Mouse (Mus musculus): ENCODE results near the gene Zscan2. TPM values are rescaled to one million over a fixed set of nuclear protein-coding genes. Genes with fewer than 3 reads are reported as not detected.

Gene Zscan2
- polyA plus RNA-seq, 1 experiment from 2014 or later, result 1.4 TPM

- Histone ChIP-seq H3K4me2 (ENCODE audit: low read depth, low read length) (no peak overlapping the region), H3K9ac (ENCODE audit: low read length) (no peak overlapping the region), H3K36me3 (ENCODE audit: control insufficient read depth, insufficient read depth) (peaks cover 27% of the 10 kb centered on the region), H3K4me1 (ENCODE audit: control insufficient read depth, insufficient read depth, low read length) (peaks cover 44% of the 10 kb centered on the region), H3K27ac (ENCODE audit: low read length) (peak overlapping the region; percentile 86), H3K4me3 (ENCODE audit: low read length) (no peak overlapping the region), H3K27me3 (ENCODE audit: control insufficient read depth, insufficient read depth, low read length) (no peaks in the 10 kb centered on the region), H3K9me3 (replicated peaks; ENCODE audit: control insufficient read depth, low read length) (no peaks in the 10 kb centered on the region)
- WGBS, result 44% methylated on average over 1 of the region's 1 CpGs
- no peak for ATAC-seq (replicated peaks; ENCODE audit: extremely low read depth, insufficient read depth, low FRiP score)
Observed at GRCm38 (mm10) chr7:80864151-80864550, 3.4 kb downstream of the Zscan2 start.

GRCm38 (mm10) chr7:80864831-80865230 lies 4.1 kb downstream of the Zscan2 start:
- H3K9ac ChIP-seq (ENCODE audit: low read length), result no peak overlapping the region
- H3K4me3 ChIP-seq (ENCODE audit: low read length), result peak overlapping the region; percentile 0; the same call in 1 of the 2 replicates
- peaks cover 28% of the 10 kb centered on the region for H3K36me3 ChIP-seq (ENCODE audit: control insufficient read depth, insufficient read depth)
- peak overlapping the region; percentile 86 for H3K27ac ChIP-seq (ENCODE audit: low read length)
- peak overlapping the region; percentile 29 for H3K4me2 ChIP-seq (ENCODE audit: low read depth, low read length)
- H3K9me3 ChIP-seq (replicated peaks; ENCODE audit: control insufficient read depth, low read length), result no peaks in the 10 kb centered on the region
- no peaks in the 10 kb centered on the region for H3K27me3 ChIP-seq (ENCODE audit: control insufficient read depth, insufficient read depth, low read length)
- WGBS, result 53% methylated on average over 8 of the region's 8 CpGs
- H3K4me1 ChIP-seq (ENCODE audit: control insufficient read depth, insufficient read depth, low read length), result peaks cover 43% of the 10 kb centered on the region
- ATAC-seq (replicated peaks; ENCODE audit: extremely low read depth, insufficient read depth, low FRiP score), result peak; percentile 34; the same call in 1 of the 2 replicates

- Histone ChIP-seq H3K4me2 (ENCODE audit: low read depth, low read length) (peak overlapping the region; percentile 29), H3K9ac (ENCODE audit: low read length) (0 out of 2 replicates have a peak overlapping the region, but pooled peaks have one; percentile 2), H3K4me1 (ENCODE audit: control insufficient read depth, insufficient read depth, low read length) (peaks cover 39% of the 10 kb centered on the region), H3K27ac (ENCODE audit: low read length) (peak overlapping the region; percentile 86), H3K36me3 (ENCODE audit: control insufficient read depth, insufficient read depth) (peaks cover 28% of the 10 kb centered on the region), H3K4me3 (ENCODE audit: low read length) (no peak overlapping the region), H3K27me3 (ENCODE audit: control insufficient read depth, insufficient read depth, low read length) (no peaks in the 10 kb centered on the region), H3K9me3 (replicated peaks; ENCODE audit: control insufficient read depth, low read length) (no peaks in the 10 kb centered on the region)
- WGBS, result 77% methylated on average over 7 of the region's 7 CpGs
- no peak for ATAC-seq (replicated peaks; ENCODE audit: extremely low read depth, insufficient read depth, low FRiP score)
Observed at GRCm38 (mm10) chr7:80865521-80865920, 4.8 kb downstream of the Zscan2 start.

- Histone ChIP-seq H3K9me3 (replicated peaks; ENCODE audit: control insufficient read depth, low read length) (no peaks in the 10 kb centered on the region), H3K9ac (ENCODE audit: low read length) (no peak overlapping the region)
- 62% methylated on average over 7 of the region's 7 CpGs for WGBS
Observed at GRCm38 (mm10) chr7:80866514-80867147, 5.9 kb downstream of the Zscan2 start.

GRCm38 (mm10) chr7:80868686-80869085 lies 8.0 kb downstream of the Zscan2 start:
- 69% methylated on average over 2 of the region's 2 CpGs for WGBS
- H3K4me2 ChIP-seq (ENCODE audit: low read depth, low read length), result no peak overlapping the region
- H3K9ac ChIP-seq (ENCODE audit: low read length), result no peak overlapping the region
- H3K27me3 ChIP-seq (ENCODE audit: control insufficient read depth, insufficient read depth, low read length), result no peaks in the 10 kb centered on the region
- ATAC-seq (replicated peaks; ENCODE audit: extremely low read depth, insufficient read depth, low FRiP score), result no peak
- H3K36me3 ChIP-seq (ENCODE audit: control insufficient read depth, insufficient read depth), result peaks cover 37% of the 10 kb centered on the region
- no peaks in the 10 kb centered on the region for H3K9me3 ChIP-seq (replicated peaks; ENCODE audit: control insufficient read depth, low read length)
- H3K27ac ChIP-seq (ENCODE audit: low read length), result no peak overlapping the region
- H3K4me1 ChIP-seq (ENCODE audit: control insufficient read depth, insufficient read depth, low read length), result peaks cover 20% of the 10 kb centered on the region
- no peak overlapping the region for H3K4me3 ChIP-seq (ENCODE audit: low read length)

More at GRCm38 (mm10) chr7:80866514-80867147, 5.9 kb downstream of the Zscan2 start:
- ATAC-seq (replicated peaks; ENCODE audit: extremely low read depth, insufficient read depth, low FRiP score), result no peak
- Histone ChIP-seq H3K4me2 (ENCODE audit: low read depth, low read length) (no peak overlapping the region), H3K27ac (ENCODE audit: low read length) (no peak overlapping the region), H3K27me3 (ENCODE audit: control insufficient read depth, insufficient read depth, low read length) (no peaks in the 10 kb centered on the region), H3K36me3 (ENCODE audit: control insufficient read depth, insufficient read depth) (peaks cover 32% of the 10 kb centered on the region), H3K4me3 (ENCODE audit: low read length) (no peak overlapping the region), H3K4me1 (ENCODE audit: control insufficient read depth, insufficient read depth, low read length) (peaks cover 37% of the 10 kb centered on the region)

- Histone ChIP-seq H3K36me3 (ENCODE audit: control insufficient read depth, insufficient read depth) (peaks cover 43% of the 10 kb centered on the region), H3K27ac (ENCODE audit: low read length) (no peak overlapping the region), H3K4me2 (ENCODE audit: low read depth, low read length) (no peak overlapping the region), H3K4me3 (ENCODE audit: low read length) (no peak overlapping the region), H3K9ac (ENCODE audit: low read length) (no peak overlapping the region), H3K4me1 (ENCODE audit: control insufficient read depth, insufficient read depth, low read length) (no peaks in the 10 kb centered on the region), H3K27me3 (ENCODE audit: control insufficient read depth, insufficient read depth, low read length) (no peaks in the 10 kb centered on the region), H3K9me3 (replicated peaks; ENCODE audit: control insufficient read depth, low read length) (no peaks in the 10 kb centered on the region)
- no peak for ATAC-seq (replicated peaks; ENCODE audit: extremely low read depth, insufficient read depth, low FRiP score)
- WGBS, result 90% methylated on average over 5 of the region's 5 CpGs
Observed at GRCm38 (mm10) chr7:80873038-80873437, 12.3 kb downstream of the Zscan2 start.

GRCm38 (mm10) chr7:80873631-80874030 lies 12.9 kb downstream of the Zscan2 start:
- no peak overlapping the region for H3K4me3 ChIP-seq (ENCODE audit: low read length)
- no peak overlapping the region for H3K9ac ChIP-seq (ENCODE audit: low read length)
- H3K4me1 ChIP-seq (ENCODE audit: control insufficient read depth, insufficient read depth, low read length), result no peaks in the 10 kb centered on the region
- no peaks in the 10 kb centered on the region for H3K9me3 ChIP-seq (replicated peaks; ENCODE audit: control insufficient read depth, low read length)
- no peak overlapping the region for H3K4me2 ChIP-seq (ENCODE audit: low read depth, low read length)
- ATAC-seq (replicated peaks; ENCODE audit: extremely low read depth, insufficient read depth, low FRiP score), result no peak
- no peaks in the 10 kb centered on the region for H3K27me3 ChIP-seq (ENCODE audit: control insufficient read depth, insufficient read depth, low read length)
- WGBS, result 94% methylated on average over 2 of the region's 2 CpGs
- H3K36me3 ChIP-seq (ENCODE audit: control insufficient read depth, insufficient read depth), result peaks cover 38% of the 10 kb centered on the region
- no peak overlapping the region for H3K27ac ChIP-seq (ENCODE audit: low read length)

- H3K9me3 ChIP-seq (replicated peaks; ENCODE audit: control insufficient read depth, low read length), result no peaks in the 10 kb centered on the region
- no peak overlapping the region for H3K4me3 ChIP-seq (ENCODE audit: low read length)
- no peak overlapping the region for H3K9ac ChIP-seq (ENCODE audit: low read length)
- H3K4me1 ChIP-seq (ENCODE audit: control insufficient read depth, insufficient read depth, low read length), result no peaks in the 10 kb centered on the region
- 63% methylated on average over 37 of the region's 37 CpGs for WGBS
- H3K36me3 ChIP-seq (ENCODE audit: control insufficient read depth, insufficient read depth), result peaks cover 35% of the 10 kb centered on the region
- ATAC-seq (replicated peaks; ENCODE audit: extremely low read depth, insufficient read depth, low FRiP score), result no peak
- H3K4me2 ChIP-seq (ENCODE audit: low read depth, low read length), result no peak overlapping the region
- H3K27ac ChIP-seq (ENCODE audit: low read length), result no peak overlapping the region
- no peaks in the 10 kb centered on the region for H3K27me3 ChIP-seq (ENCODE audit: control insufficient read depth, insufficient read depth, low read length)
Observed at GRCm38 (mm10) chr7:80875727-80876126, 15.0 kb downstream of the Zscan2 start.

GRCm38 (mm10) chr7:80882830-80883505 lies 22.2 kb downstream of the Zscan2 start:
- Histone ChIP-seq H3K27me3 (ENCODE audit: control insufficient read depth, insufficient read depth, low read length) (no peaks in the 10 kb centered on the region), H3K4me2 (ENCODE audit: low read depth, low read length) (peak overlapping the region; percentile 67), H3K9ac (ENCODE audit: low read length) (peak overlapping the region; percentile 34), H3K9me3 (replicated peaks; ENCODE audit: control insufficient read depth, low read length) (no peaks in the 10 kb centered on the region), H3K27ac (ENCODE audit: low read length) (no peak overlapping the region), H3K36me3 (ENCODE audit: control insufficient read depth, insufficient read depth) (no peaks in the 10 kb centered on the region), H3K4me1 (ENCODE audit: control insufficient read depth, insufficient read depth, low read length) (peaks cover 5% of the 10 kb centered on the region), H3K4me3 (ENCODE audit: low read length) (peak overlapping the region; percentile 29)
- WGBS, result 19% methylated on average over 14 of the region's 14 CpGs
- peak; percentile 84 for ATAC-seq (replicated peaks; ENCODE audit: extremely low read depth, insufficient read depth, low FRiP score)
